Mouse (Mus musculus): Measurements from ENCODE around the gene Krt4.

Gene Krt4

GRCm38 (mm10) chr15:101895216-101895615 is 29.3 kb downstream of the Krt4 start:
- DNase-seq (ENCODE audit: low read depth, low spot score): no peak

DNA sequence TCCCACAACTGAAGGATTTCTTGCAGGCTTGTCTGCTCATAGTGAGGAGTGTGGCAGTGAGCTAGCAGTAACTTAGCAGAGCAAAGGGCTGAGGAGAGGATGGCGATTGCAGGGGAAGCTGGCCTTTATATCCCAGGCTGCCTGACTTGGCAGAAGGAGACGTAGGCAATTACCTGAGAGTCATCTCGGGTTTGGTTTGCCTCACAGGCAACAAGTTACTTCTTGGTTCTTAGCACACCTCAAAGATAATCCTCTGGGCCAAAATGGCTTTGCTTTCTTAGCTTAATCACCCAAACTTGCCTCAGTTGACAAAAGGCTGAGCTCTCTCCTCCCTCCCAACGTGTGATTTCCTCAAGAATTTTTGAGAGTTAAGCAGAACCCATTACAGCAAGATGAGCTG is 31.7 kb downstream of the Krt4 start, which contains the start of gene Krt76:
Gene Krt76 (minus strand): TSS at position 101 of the 400 bp plus-strand sequence.
- DNase-seq (ENCODE audit: low read depth, low spot score): no peak

GRCm38 (mm10) chr15:101879776-101880175 is 44.8 kb downstream of the Krt4 start:
- peak; percentile 49 for DNase-seq (ENCODE audit: low read depth, low spot score)

DNA sequence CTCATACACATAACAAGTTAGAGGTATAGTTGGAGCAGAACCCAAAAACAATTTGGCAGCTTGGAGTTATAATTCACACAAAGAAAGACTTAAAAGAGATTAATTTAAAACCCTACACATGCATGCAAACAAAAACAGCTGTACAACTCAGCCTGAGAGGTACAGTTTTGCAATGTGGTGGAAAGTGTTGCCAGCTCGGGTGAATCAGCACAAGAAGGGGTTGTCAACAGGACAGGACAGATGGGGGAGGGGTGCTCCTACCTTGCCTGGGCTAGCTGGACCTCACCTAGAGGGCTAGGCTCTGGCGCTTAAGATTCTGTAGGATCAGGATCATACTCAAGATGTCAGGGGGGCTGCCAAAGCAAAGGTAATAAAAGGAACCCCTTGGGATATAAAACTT is 46.5 kb downstream of the Krt4 start:
- DNase-seq (ENCODE audit: low read depth, low spot score): no peak

DNA sequence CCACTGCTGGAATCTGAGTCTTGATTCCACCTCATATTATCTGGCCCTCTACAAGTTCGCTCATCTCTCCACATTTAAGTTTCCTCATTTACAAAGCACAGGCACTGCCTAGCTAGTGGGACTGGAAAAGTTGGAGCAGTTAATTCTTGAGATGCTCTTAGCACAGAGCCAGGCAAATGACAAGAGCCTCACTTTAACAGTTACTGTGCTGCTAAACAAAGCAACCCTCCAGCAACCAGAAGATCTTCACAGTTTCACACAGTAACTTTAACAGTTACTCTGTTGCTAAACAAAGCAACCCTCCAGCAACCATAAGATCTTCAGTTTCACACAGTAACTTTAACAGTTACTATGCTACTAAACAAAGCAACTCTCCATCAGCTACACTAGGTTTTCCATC is 50.2 kb downstream of the Krt4 start:
- no peak for DNase-seq (ENCODE audit: low read depth, low spot score)

DNA sequence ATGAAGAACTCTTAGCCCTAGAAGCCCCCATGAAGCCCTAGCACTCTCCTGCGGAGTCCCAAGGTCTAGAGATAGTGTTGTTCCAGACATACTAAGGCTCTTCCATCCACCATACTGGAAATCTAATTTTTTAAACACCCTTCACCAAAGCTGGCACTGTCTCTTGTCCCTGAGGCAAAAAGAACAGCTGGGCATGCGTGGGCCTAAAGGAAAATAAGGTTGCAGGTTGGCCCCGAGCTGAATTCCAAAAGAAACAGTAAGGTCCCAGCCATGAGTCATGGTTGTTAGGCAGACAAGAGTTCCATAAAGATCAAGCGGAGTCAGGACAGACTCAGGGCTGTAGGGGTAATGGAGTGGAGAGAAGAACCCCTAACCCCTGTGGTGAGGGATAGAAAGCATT is 51.3 kb downstream of the Krt4 start:
- DNase-seq (ENCODE audit: low read depth, low spot score): no peak

DNA sequence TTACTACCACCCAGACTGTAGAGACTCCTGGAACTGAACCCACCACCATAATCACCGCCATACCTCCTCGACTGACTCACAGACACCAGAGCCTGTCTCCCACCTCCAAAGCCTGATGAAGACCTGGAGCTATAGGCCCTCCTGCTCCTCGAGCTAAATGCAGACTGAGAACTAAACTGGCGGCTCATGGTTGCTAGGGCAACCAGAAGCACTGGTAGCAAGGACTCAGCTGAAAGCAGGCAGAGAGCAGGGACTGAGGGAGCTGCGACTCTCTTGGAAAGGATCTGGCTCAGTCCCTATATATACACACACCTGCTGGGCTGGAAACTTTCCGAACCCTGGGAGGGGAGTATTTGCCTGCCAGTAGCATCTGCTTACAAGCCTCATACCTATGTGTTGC is 55.1 kb downstream of the Krt4 start, which contains the start of gene Krt77:
Gene Krt77 (minus strand): TSS at position 275 of the 400 bp plus-strand sequence.
- DNase-seq (ENCODE audit: low read depth, low spot score): peak; percentile 30
